Mouse (Mus musculus) heart, embryonic 16.5 days (tissue): ENCODE results near the gene Pnp. TPM values are rescaled to one million over a fixed set of nuclear protein-coding genes. Genes with fewer than 3 reads are reported as not detected.
"Not testable (repeated sequence)": the region's sequence is repeated elsewhere in the genome, so short reads cannot be mapped to it uniquely, and the experiment has no call there.

Experiments used
- ATAC-seq: fragments of 200-750 bp; cut with Nextera tagmentation; replicated peaks from 2 replicates; pipeline ENCODE4 v1.8.0; 2017; ENCODE audit warnings: moderate number of reproducible peaks; ENCODE audit not compliant: insufficient read depth, low FRiP score; ENCODE audit errors: extremely low read depth
- H3K27ac ChIP-seq: fragments of 300-500 bp; sonication (generic); 2 replicates; pipeline ENCODE4 v1.5.1; 2014; ENCODE audit warnings: mild to moderate bottlenecking, low read length, control low read depth, moderate library complexity
- H3K27me3 ChIP-seq: fragments of 300-500 bp; sonication (generic); 2 replicates; pipeline ENCODE4 v1.6.1; 2014; ENCODE audit warnings: low read length, mixed read lengths; ENCODE audit not compliant: control insufficient read depth, insufficient read depth
- H3K36me3 ChIP-seq: fragments of 300-500 bp; sonication (generic); 2 replicates; pipeline ENCODE4 v1.6.1; 2014; ENCODE audit not compliant: control insufficient read depth, insufficient read depth
- H3K4me1 ChIP-seq: fragments of 300-500 bp; sonication (generic); 2 replicates; pipeline ENCODE4 v1.6.1; 2014; ENCODE audit warnings: low read length, mixed read lengths; ENCODE audit not compliant: control insufficient read depth, insufficient read depth
- H3K4me2 ChIP-seq: fragments of 300-500 bp; sonication (generic); 2 replicates; pipeline ENCODE4 v1.6.1; 2014; ENCODE audit warnings: low read depth, mild to moderate bottlenecking, control low read depth, low read length
- H3K4me3 ChIP-seq: fragments of 300-500 bp; sonication (generic); 2 replicates; pipeline ENCODE4 v1.5.1; 2014; ENCODE audit warnings: mild to moderate bottlenecking, control low read depth, low read length
- H3K9ac ChIP-seq: fragments of 300-500 bp; sonication (generic); 2 replicates; pipeline ENCODE4 v1.6.1; 2014; ENCODE audit warnings: low read length, control low read depth
- H3K9me3 ChIP-seq: fragments of 300-500 bp; sonication (generic); replicated peaks from 2 replicates; pipeline ENCODE4 v1.6.1; 2016; ENCODE audit warnings: low read length; ENCODE audit not compliant: control insufficient read depth
- WGBS: fragments of 180-500 bp; shearing (Covaris S2); extraction: QIAGEN DNeasy Blood & Tissue Kit; methylation state at CpG from one replicate; pipeline ENCODE4 v1.1.7; 2014; 5-methylcytosine and 5-hydroxymethylcytosine counted together
- polyA plus RNA-seq: library from polyadenylated mRNA; unstranded; fragments of >200 nt; fragmentation: Nextera tagmentation; extraction: Ambion mirVana; gene quantifications from 2 replicates; pipeline ENCODE4 v1.2.1, GENCODE M21; 2015

The Pnp gene
- polyA plus RNA-seq, 1 experiment from 2014 or later = 36.9 TPM

DNA sequence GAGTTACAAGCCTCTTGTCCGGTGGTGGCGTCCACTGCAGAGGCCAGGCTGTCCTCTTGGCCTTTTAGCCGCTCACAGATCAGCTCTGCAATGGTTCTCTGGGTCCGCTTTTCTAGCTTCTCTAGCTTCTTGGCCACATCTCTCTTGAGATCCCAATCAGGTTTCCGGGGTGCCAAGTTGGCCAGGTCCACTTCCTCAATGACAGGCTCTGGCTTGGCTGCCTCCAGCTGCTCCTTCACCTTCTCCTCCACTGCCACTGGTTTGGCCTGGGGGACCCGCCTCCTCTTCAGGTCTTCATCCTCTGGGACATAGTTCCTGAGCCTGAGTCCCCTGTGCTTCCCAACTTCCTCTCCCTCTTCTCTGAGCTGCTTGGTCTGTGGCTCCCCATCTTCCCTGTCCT is 47.6 kb downstream of the Pnp start:
- not testable (repeated sequence) for H3K36me3 ChIP-seq, ATAC-seq, H3K4me3 ChIP-seq, H3K4me1 ChIP-seq, H3K9me3 ChIP-seq, H3K27ac ChIP-seq, H3K4me2 ChIP-seq, H3K9ac ChIP-seq, H3K27me3 ChIP-seq
- WGBS = 87% methylated on average over 6 of the region's 6 CpGs

DNA sequence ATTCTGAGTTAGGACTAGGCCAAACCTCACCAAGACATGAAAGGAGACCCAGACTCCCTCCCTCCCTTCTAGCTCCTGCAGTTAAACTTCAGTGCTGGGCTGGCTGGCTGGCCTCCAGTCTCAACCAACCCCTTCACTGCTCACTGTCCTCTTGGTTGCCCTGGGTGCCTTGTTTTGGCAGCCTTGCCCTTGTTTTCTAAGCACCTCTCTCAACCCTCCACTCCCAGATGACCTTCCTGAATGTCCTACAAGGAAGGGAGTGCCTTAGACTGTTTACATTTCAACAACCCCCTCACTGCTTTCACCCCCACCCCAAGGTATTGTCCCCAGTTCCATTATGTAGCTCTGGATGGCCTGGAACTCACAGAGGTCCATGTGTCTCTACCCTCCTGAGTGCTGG is 48.7 kb downstream of the Pnp start:
- no peak overlapping the region for H3K4me2 ChIP-seq
- H3K9me3 ChIP-seq = no peaks in the 10 kb centered on the region
- H3K4me1 ChIP-seq = peaks cover 5% of the 10 kb centered on the region; the same call in 1 of the 2 replicates
- no peaks in the 10 kb centered on the region for H3K36me3 ChIP-seq
- no peak overlapping the region for H3K27ac ChIP-seq
- H3K27me3 ChIP-seq = no peaks in the 10 kb centered on the region
- no peak for ATAC-seq
- no peak overlapping the region for H3K4me3 ChIP-seq
- H3K9ac ChIP-seq = no peak overlapping the region

DNA sequence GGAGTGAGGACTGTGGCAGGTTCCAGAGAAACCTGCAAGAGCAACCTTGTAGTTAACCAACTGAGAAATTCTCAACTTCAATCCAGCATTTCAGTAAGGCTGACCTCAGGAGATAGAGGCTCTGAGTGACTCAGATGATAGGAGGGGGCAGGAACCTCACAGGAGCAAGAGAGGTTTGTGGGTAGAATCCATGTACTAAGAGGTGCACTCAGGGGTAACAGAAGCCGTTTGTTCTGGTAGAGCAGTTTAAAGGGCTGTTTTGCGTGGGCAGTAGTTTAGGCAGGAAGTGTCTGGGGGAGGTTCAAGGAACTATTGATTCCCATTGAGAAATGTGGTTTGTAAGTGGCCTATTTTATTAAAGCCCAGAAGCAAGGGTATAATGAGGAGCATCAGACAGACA is 50.3 kb downstream of the Pnp start:
- Histone ChIP-seq H3K4me1 (peaks cover 5% of the 10 kb centered on the region; the same call in 1 of the 2 replicates), H3K27ac (no peak overlapping the region), H3K9me3 (no peaks in the 10 kb centered on the region), H3K27me3 (no peaks in the 10 kb centered on the region), H3K4me2 (no peak overlapping the region), H3K4me3 (no peak overlapping the region), H3K36me3 (no peaks in the 10 kb centered on the region), H3K9ac (no peak overlapping the region)
- 30% methylated on average over 2 of the region's 2 CpGs for WGBS
- ATAC-seq = no peak

DNA sequence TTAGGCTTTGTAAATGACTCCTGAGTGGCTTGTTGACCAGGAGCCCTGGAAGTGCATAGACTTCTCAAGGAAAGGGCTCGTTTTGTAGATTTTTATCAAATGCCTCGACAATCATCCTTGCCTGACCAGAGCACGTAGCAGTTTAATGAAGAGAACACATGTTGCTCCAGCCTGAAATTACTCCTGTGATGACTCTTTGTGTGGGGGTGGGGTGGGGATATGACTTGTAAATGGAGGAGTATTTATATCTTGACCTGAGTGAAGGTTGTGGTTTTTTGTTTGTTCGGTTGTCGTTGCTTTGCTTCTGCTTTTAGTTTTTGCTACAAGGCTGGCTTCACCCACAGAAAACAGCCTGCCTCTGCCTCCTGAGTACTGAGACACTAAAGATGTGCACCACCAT is 51.0 kb downstream of the Pnp start:
- no peak overlapping the region for H3K4me2 ChIP-seq
- no peaks in the 10 kb centered on the region for H3K27me3 ChIP-seq
- no peak overlapping the region for H3K9ac ChIP-seq
- H3K4me1 ChIP-seq = peaks cover 4% of the 10 kb centered on the region; the same call in 1 of the 2 replicates
- H3K4me3 ChIP-seq = no peak overlapping the region
- 59% methylated on average over 5 of the region's 5 CpGs for WGBS
- H3K36me3 ChIP-seq = no peaks in the 10 kb centered on the region
- no peak; the same call in 1 of the 2 replicates for ATAC-seq
- no peaks in the 10 kb centered on the region for H3K9me3 ChIP-seq
- no peak overlapping the region for H3K27ac ChIP-seq

DNA sequence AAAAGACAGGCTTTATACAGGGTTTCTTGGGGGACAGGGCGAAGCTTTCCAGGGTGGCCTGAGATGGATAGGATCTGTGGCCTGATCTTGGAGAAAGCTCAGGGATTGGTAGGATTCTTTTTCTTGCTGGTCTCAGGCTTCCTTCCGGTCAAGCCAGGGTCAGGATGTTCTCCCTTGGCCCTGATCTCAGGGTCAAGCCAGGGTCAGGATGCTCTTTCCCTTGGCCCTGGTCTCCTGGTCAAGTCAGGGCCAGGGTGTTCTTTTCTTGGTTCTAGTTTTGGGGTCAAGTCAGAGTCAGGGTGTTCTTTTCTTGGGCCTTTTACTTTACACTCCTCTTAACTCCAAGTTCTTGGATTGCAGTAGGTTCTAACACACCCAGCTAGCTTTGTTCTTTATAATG is 56.8 kb downstream of the Pnp start:
- Histone ChIP-seq H3K4me1 (no peaks in the 10 kb centered on the region), H3K27me3 (no peaks in the 10 kb centered on the region), H3K4me2 (no peak overlapping the region), H3K36me3 (no peaks in the 10 kb centered on the region), H3K9me3 (no peaks in the 10 kb centered on the region), H3K4me3 (no peak overlapping the region), H3K27ac (no peak overlapping the region), H3K9ac (no peak overlapping the region)
- no peak for ATAC-seq
- 88% methylated on average over 2 of the region's 2 CpGs for WGBS

DNA sequence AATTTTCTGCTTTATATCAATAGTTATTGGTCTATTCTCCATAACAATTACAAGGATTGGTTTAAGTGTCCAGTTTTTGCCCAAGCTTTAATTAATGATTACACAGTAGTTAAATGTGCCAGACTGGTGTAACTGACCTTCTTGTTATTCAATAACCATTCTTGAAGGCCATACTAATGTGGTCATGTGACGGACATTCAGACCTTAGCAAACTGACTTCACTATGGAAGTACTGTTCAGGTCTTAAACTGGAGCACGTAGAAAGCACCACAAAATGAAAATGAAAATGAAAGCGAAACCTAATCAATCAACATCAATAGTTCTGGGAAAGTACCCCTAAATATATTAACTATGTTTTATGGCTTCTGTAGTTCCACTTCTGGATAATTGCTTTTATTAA is 60.2 kb downstream of the Pnp start:
- no peaks in the 10 kb centered on the region for H3K9me3 ChIP-seq
- no peak overlapping the region for H3K4me2 ChIP-seq
- ATAC-seq = no peak
- no peak overlapping the region for H3K4me3 ChIP-seq
- H3K9ac ChIP-seq = no peak overlapping the region
- no peak overlapping the region for H3K27ac ChIP-seq
- no peaks in the 10 kb centered on the region for H3K36me3 ChIP-seq
- 87% methylated on average over 3 of the region's 3 CpGs for WGBS
- H3K4me1 ChIP-seq = no peaks in the 10 kb centered on the region
- H3K27me3 ChIP-seq = no peaks in the 10 kb centered on the region

DNA sequence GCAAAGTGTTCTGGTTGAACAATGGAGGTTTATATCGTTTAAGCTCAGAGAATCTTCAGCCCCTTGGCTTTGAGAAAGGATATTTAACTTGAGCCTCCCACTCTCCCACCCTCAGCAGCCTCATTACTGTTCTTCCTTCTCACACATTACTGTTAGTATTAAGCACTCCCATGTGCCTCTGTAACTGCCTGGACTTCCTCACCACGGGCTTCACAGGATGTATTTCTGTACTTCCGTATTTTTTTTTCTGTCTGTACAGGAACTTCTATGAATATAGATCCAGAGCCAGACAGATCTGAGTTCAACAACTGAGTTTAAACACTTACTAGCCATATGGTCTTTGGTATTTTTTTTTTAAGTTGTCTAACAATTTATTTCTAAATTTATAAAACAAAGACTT is 66.2 kb downstream of the Pnp start:
- H3K4me3 ChIP-seq = no peak overlapping the region
- WGBS = 52% methylated on average over 3 of the region's 3 CpGs
- no peaks in the 10 kb centered on the region for H3K27me3 ChIP-seq
- no peak; the same call in 1 of the 2 replicates for ATAC-seq
- H3K27ac ChIP-seq = peak overlapping the region; percentile 72
- no peak overlapping the region for H3K9ac ChIP-seq
- no peak overlapping the region for H3K4me2 ChIP-seq
- H3K36me3 ChIP-seq = no peaks in the 10 kb centered on the region
- 0 out of 2 replicates have a peak, but pooled peaks cover 2% of the 10 kb centered on the region for H3K4me1 ChIP-seq
- H3K9me3 ChIP-seq = no peaks in the 10 kb centered on the region

DNA sequence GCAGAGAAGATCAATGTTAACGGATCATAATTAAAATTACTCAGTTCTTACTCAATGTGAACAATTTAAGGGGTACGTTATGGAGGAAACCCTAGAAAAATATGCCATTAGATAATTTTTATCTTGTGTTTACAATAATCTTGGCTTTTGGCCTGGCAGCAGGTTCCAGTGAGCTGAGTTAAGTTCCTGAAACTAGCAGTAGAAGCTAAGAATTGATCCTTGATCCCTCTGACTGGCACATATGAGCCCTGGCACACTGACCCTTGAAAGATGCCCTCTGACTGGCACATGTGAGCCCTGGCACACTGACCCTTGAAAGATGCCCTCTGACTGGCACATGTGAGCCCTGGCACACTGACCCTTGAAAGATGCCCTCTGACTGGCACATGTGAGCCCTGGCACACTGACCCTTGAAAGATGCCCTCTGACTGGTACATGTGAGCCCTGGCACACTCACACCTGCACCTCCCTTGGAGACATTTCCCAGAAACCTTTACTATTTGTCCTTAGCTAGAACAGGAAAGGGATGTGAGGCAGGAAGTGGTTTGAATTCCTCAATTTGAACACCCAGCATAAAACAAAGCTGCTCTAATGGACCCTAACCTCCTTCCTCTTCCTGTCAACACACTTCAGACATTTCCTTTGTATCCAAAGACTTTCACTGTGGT is 67.3 kb downstream of the Pnp start:
- H3K4me1 ChIP-seq = 0 out of 2 replicates have a peak, but pooled peaks cover 2% of the 10 kb centered on the region
- no peaks in the 10 kb centered on the region for H3K27me3 ChIP-seq
- ATAC-seq = peak; percentile 58; the same call in 1 of the 2 replicates
- peak overlapping the region; percentile 57 for H3K27ac ChIP-seq
- WGBS = 43% methylated on average over 2 of the region's 2 CpGs
- no peaks in the 10 kb centered on the region for H3K9me3 ChIP-seq
- H3K4me2 ChIP-seq = no peak overlapping the region
- no peak overlapping the region for H3K9ac ChIP-seq
- H3K4me3 ChIP-seq = no peak overlapping the region
- H3K36me3 ChIP-seq = no peaks in the 10 kb centered on the region

DNA sequence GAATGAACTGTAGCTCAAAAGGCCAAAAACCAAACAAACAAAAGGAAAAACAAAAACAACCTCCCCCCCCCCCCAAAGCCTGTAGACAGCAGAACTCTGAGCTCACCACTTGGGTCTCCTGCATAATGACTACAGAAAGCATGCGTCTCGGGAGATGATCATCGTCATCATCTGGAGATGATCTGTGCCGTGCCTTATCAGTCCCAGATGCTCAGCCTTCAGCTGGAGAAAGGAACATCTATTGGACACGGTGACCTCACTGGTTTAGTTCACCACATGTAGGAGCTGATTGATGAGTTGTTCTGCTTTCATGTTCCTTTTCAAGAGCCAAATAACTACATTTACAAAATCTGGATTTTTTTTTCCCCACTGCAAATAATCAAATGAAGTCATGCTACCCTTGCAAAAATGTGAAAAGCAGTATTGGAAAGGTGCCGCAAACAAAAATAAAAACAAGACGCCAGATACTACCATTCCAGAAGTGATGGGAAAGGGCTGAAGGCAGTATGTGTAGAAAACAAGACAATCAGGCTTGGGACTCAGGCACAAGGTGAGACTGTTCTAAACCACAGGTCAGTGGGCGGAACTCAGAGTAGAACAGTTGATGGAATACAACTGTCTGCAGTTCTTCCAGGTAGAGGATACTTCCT is 76.4 kb downstream of the Pnp start, which contains the start of gene Rnase10:
Rnase10 (plus strand) TSS at position 600 of the 650 bp plus-strand sequence.
- WGBS = 73% methylated on average over 8 of the region's 8 CpGs
- Histone ChIP-seq H3K4me3 (no peak within 1 kb of the TSS), H3K4me1 (peaks cover 22% of the 10 kb centered on the region), H3K9me3 (0 out of 2 replicates have a peak, but pooled peaks cover 4% of the 10 kb centered on the region), H3K36me3 (no peaks in the 10 kb centered on the region), H3K27me3 (no peaks in the 10 kb centered on the region), H3K4me2 (peak within 1 kb of the TSS; percentile 36), H3K27ac (peak within 1 kb of the TSS; percentile 96), H3K9ac (peak within 1 kb of the TSS; percentile 57; the same call in 1 of the 2 replicates)
- no peak for ATAC-seq
